Mouse (Mus musculus) gastrocnemius, postnatal 14 days (tissue): ENCODE results near the gene Gm9. TPM values are rescaled to one million over a fixed set of nuclear protein-coding genes. Genes with fewer than 3 reads are reported as not detected.
A peak's percentile ranks its signal among the peaks of the same experiment; 100 is the strongest.
"Not testable (repeated sequence)": the region's sequence is repeated elsewhere in the genome, so short reads cannot be mapped to it uniquely, and the experiment has no call there.

Experiments used
- DNase-seq: peaks from one replicate; pipeline ENCODE4 v3.0.0; 2021; ENCODE audit warnings: mixed read lengths
- intact Hi-C: fragments of 180-260 bp; cut with DNase I; formaldehyde crosslinking; loops from one replicate; pipeline ENCODE4 v1.15.1; 2025; ENCODE audit warnings: low total_unique reads
- long read RNA-seq, 2 experiments: library from polyadenylated mRNA; stranded (forward); transcript quantifications; one replicate each; pipeline ENCODE4 v2.0.0; 2021
- total RNA-seq, 2 experiments: library from RNA; stranded (reverse); gene quantifications; 2 replicates each; pipeline ENCODE4 v1.2.3; 2021

Gene Gm9
- total RNA-seq: not detected
- long read RNA-seq, experiment 1: 0 reads
- long read RNA-seq, experiment 2: 0 reads

GRCm38 (mm10) chrX:37210941-37211340, at the start of gene Gm9:
TSS of gene Gm9 (minus strand) at chrX:37211041.
- intact Hi-C loops: no loop called here
- no peak for DNase-seq

- intact Hi-C loops: not testable (repeated sequence)
Observed at GRCm38 (mm10) chrX:37249619-37250018, 38.8 kb upstream of the Gm9 start, which contains the start of gene Rhox3a. TSS of gene Rhox3a (plus strand) at chrX:37249919.

GRCm38 (mm10) chrX:37244676-37245075, 33.8 kb upstream of the Gm9 start, which contains the start of gene Rhox2a:
TSS of gene Rhox2a (plus strand) at chrX:37244976.
- DNase-seq, intact Hi-C loops: not testable (repeated sequence)

More at GRCm38 (mm10) chrX:37249619-37250018, 38.8 kb upstream of the Gm9 start, which contains the start of gene Rhox3a:
- not testable (repeated sequence) for DNase-seq

- intact Hi-C loops, DNase-seq: not testable (repeated sequence)
Observed at GRCm38 (mm10) chrX:37222158-37222557, 11.3 kb upstream of the Gm9 start, which contains the start of gene Rhox1. TSS of gene Rhox1 (minus strand) at chrX:37222258.

GRCm38 (mm10) chrX:37198676-37199075, 12.2 kb downstream of the Gm9 start:
- intact Hi-C loops: no loop called here
- no peak for DNase-seq

- intact Hi-C loops: no loop called here
- no peak for DNase-seq
Observed at GRCm38 (mm10) chrX:37191744-37192379, 19.0 kb downstream of the Gm9 start.

- intact Hi-C loops: no loop called here
- DNase-seq: peak; percentile 81
Observed at GRCm38 (mm10) chrX:37191105-37191743, 19.6 kb downstream of the Gm9 start, which contains the start of the genes Ndufa1 and Rnf113a1. TSS of gene Ndufa1 (minus strand) at chrX:37191163. TSS of gene Rnf113a1 (plus strand) at chrX:37191245.

GRCm38 (mm10) chrX:37190755-37191104, 20.1 kb downstream of the Gm9 start:
- intact Hi-C loops: no loop called here

GRCm38 (mm10) chrX:37184401-37184800, 26.4 kb downstream of the Gm9 start:
- DNase-seq, intact Hi-C loops: not testable (repeated sequence)

More at GRCm38 (mm10) chrX:37190755-37191104, 20.1 kb downstream of the Gm9 start:
- DNase-seq: no peak

- DNase-seq: no peak
- intact Hi-C loops: no loop called here
Observed at GRCm38 (mm10) chrX:37168742-37169141, 42.1 kb downstream of the Gm9 start, which contains the start of gene Akap14. TSS of gene Akap14 (minus strand) at chrX:37168842.

- DNase-seq: peak; percentile 17
- intact Hi-C loops: no loop called here
Observed at GRCm38 (mm10) chrX:37167085-37167484, 43.8 kb downstream of the Gm9 start.

- intact Hi-C loops: no loop called here
- DNase-seq: no peak
Observed at GRCm38 (mm10) chrX:37163115-37163514, 47.7 kb downstream of the Gm9 start.

GRCm38 (mm10) chrX:37161169-37161568, 49.7 kb downstream of the Gm9 start:
- no peak for DNase-seq
- intact Hi-C loops: no loop called here

Other genes with a start within 250 kb of the Gm9 start
- gene Sept6, start 219.2 kb downstream of the Gm9 start, total RNA-seq: 1 to 10 TPM; 4.3 to 7.0 TPM
- not detected for gene Sowahd, start 162.2 kb downstream of the Gm9 start, total RNA-seq
- gene Rpl39, start 125.6 kb downstream of the Gm9 start, total RNA-seq: 100 to 1,000 TPM; 417 to 466 TPM
- 1 to 10 TPM; 8.5 to 9.4 TPM for gene Upf3b, start 100.7 kb downstream of the Gm9 start, total RNA-seq
- 1 to 10 TPM; 6.6 to 7.2 TPM for gene Nkap, start 84.2 kb downstream of the Gm9 start, total RNA-seq
- not detected for gene Akap14, start 42.2 kb downstream of the Gm9 start, total RNA-seq
- 100 to 1,000 TPM; 346 to 390 TPM for gene Ndufa1, start 19.9 kb downstream of the Gm9 start, total RNA-seq
- 1 to 10 TPM; 1.8 to 2.4 TPM for gene Rnf113a1, start 19.8 kb downstream of the Gm9 start, total RNA-seq
- not detected for gene Rhox1, start 11.2 kb upstream of the Gm9 start, total RNA-seq
- not detected for gene Rhox2a, start 33.9 kb upstream of the Gm9 start, total RNA-seq
- gene Rhox3a, start 38.9 kb upstream of the Gm9 start, total RNA-seq: not detected
- gene Rhox4a, start 54.3 kb upstream of the Gm9 start, total RNA-seq: not detected
- gene Rhox3a2, start 169.0 kb upstream of the Gm9 start, total RNA-seq: under 1 TPM in 1 of 2 experiments, not detected in 1; 0.35 TPM
- not detected for gene Rhox4a2, start 179.8 kb upstream of the Gm9 start, total RNA-seq
- gene Rhox2b, start 201.0 kb upstream of the Gm9 start, total RNA-seq: not detected
- not detected for gene Rhox4b, start 221.5 kb upstream of the Gm9 start, total RNA-seq
- not detected for gene Rhox2c, start 242.6 kb upstream of the Gm9 start, total RNA-seq
- not detected for gene Rhox3c, start 247.5 kb upstream of the Gm9 start, total RNA-seq